In the genomic region with DNA sequence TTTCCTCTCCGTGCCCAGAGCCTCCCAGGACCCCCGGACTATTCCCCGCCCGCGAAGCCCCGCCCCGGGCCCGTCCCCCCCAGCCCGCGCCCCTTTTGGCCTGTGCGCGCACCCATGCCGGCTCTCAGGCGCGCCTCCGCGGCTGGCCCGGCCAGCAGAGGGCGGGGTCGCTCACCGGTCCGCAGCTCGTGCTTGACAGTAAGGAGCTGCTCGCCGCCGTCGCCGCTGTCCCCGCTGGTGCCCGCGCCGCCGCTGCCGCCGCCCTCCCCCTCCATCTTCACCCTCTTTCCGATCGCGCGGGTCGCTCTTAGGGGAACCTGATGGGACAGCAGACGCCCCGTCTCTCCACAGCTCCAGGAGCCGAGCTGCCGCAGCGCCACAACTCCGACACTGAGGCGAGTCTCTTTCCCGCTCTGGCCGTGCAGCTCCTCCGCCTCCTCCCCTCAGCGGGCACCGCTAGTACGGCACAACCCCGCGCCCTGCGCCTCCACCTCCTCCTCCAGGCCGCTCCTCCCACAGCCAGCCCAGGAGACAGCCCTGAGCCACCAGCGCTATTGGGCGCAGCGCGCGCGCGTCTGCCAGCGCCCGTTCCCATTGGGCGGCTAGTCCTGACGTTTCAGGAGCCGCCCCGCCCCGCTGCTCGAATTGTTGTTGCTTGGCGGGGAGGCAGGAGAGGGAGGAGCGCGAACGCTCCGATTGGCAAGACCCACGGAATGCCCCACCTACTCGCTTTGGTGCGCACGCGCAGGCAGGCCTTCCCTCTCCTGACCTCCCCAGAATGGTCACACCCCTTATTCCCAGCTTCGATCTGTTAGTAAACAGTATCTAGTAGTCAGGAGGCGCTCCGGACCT, we compare ENCODE assay signal across 8 mouse cellular contexts. TPM values are rescaled to one million over a fixed set of nuclear protein-coding genes. Genes with fewer than 3 reads are reported as not detected.
DNase-seq lines count a peak whose midpoint lies in the region; ATAC-seq and TF ChIP-seq lines count a peak whose summit lies in the region.

No protein-coding gene starts in this region.

- H3K4me1 ChIP-seq in hindbrain, embryonic 10.5 days (replicated peaks), result peaks cover 18% of the 10 kb centered on the region
- H3K4me1 ChIP-seq in lung, postnatal 0 days (ENCODE audit: insufficient read depth, low read depth, low read length), result no peaks in the 10 kb centered on the region; the same call in 1 of the 2 replicates

- TF ChIP-seq CTCF in lung, postnatal 0 days (IDR thresholded peaks at IDR 0.05), result peak; percentile 57

- TF ChIP-seq EP300 in lung, postnatal 0 days (IDR thresholded peaks at IDR 0.05), result no peak

- peak overlapping the region; percentile 76 for H3K4me3 ChIP-seq in hindbrain, embryonic 10.5 days
- H3K4me3 ChIP-seq in lung, postnatal 0 days (ENCODE audit: low read depth, low read length), result peak overlapping the region; percentile 80

- DNase-seq in MN1 (ENCODE audit: low spot score), result peak; percentile 97
- DNase-seq in cerebellum, adult 9-10 months, result peak; percentile 100
- DNase-seq in hindbrain, embryonic 10.5 days (ENCODE audit: low spot score), result peak; percentile 100
- peak; percentile 100 for DNase-seq in layer of hippocampus, adult 9-11 months
- peak; percentile 100 for DNase-seq in lung, postnatal 0 days (ENCODE audit: low spot score)
- peak; percentile 97 for DNase-seq in ovary, postnatal 14 days (ENCODE audit: low spot score)
- peak; percentile 99 for DNase-seq in thymus, postnatal 14 days

- peak overlapping the region; percentile 94 for H3K27ac ChIP-seq in hindbrain, embryonic 10.5 days
- peak overlapping the region; percentile 94 for H3K27ac ChIP-seq in lung, postnatal 0 days (ENCODE audit: low read length)

- H3K27me3 ChIP-seq in hindbrain, embryonic 10.5 days (ENCODE audit: insufficient read depth, poor library complexity, severe bottlenecking), result no peaks in the 10 kb centered on the region
- H3K27me3 ChIP-seq in lung, postnatal 0 days (replicated peaks; ENCODE audit: insufficient read depth, low read length), result no peaks in the 10 kb centered on the region

- H3K4me2 ChIP-seq in lung, postnatal 0 days (replicated peaks; ENCODE audit: low read depth, low read length), result peak overlapping the region; percentile 90

- no peaks in the 10 kb centered on the region for H3K36me3 ChIP-seq in hindbrain, embryonic 10.5 days
- no peaks in the 10 kb centered on the region for H3K36me3 ChIP-seq in lung, postnatal 0 days (ENCODE audit: insufficient read depth, low read length)

- H3K9me3 ChIP-seq in hindbrain, embryonic 10.5 days, result no peaks in the 10 kb centered on the region
- no peaks in the 10 kb centered on the region for H3K9me3 ChIP-seq in lung, postnatal 0 days (ENCODE audit: low read length)

- peak overlapping the region; percentile 64 for H3K9ac ChIP-seq in lung, postnatal 0 days (replicated peaks; ENCODE audit: low read depth)

- peak; percentile 94 for ATAC-seq in frontal cortex, adult (ENCODE audit: low TSS enrichment)
- peak; percentile 99 for ATAC-seq in lung, postnatal 0 days

- WGBS in hindbrain, embryonic 10.5 days, result under 1% methylated on average over 85 of the region's 85 CpGs
- WGBS in lung, postnatal 0 days, result 2% methylated on average over 63 of the region's 85 CpGs

RNA-seq across cellular contexts. Expression of a gene that starts 2.0 kb away (rescaled TPM):
- 2.6 and 2.8 TPM in 2 replicates for polyA plus RNA-seq in hindbrain, embryonic 10.5 days (2016; fragmentation: Nextera tagmentation; extraction: Ambion mirVana)
- 2.3 and 2.7 TPM in 2 replicates for polyA plus RNA-seq in lung, postnatal 0 days (2015; fragmentation: Nextera tagmentation; extraction: Ambion mirVana)

RNA-seq across cellular contexts. Expression of a gene that starts 54.0 kb away (rescaled TPM):
- polyA plus RNA-seq in hindbrain, embryonic 10.5 days (2016; fragmentation: Nextera tagmentation; extraction: Ambion mirVana), result 0.27 and 0.44 TPM in 2 replicates
- polyA plus RNA-seq in lung, postnatal 0 days (2015; fragmentation: Nextera tagmentation; extraction: Ambion mirVana), result 2.1 and 3.3 TPM in 2 replicates

Comparison
In these comparisons a context has a peak if more than half of its experiments do, and no peak if none do; other contexts are left out.
1. Peak in every context shown above with its lines: DNase-seq, ATAC-seq, H3K4me3 ChIP-seq and H3K27ac ChIP-seq.